Mouse (Mus musculus): ENCODE data around the gene Gm17581. TPM values are rescaled to one million over a fixed set of nuclear protein-coding genes. Genes with fewer than 3 reads are reported as not detected.

The Gm17581 gene
- total RNA-seq, 2 experiments from 2014 or later, result not detected

DNA sequence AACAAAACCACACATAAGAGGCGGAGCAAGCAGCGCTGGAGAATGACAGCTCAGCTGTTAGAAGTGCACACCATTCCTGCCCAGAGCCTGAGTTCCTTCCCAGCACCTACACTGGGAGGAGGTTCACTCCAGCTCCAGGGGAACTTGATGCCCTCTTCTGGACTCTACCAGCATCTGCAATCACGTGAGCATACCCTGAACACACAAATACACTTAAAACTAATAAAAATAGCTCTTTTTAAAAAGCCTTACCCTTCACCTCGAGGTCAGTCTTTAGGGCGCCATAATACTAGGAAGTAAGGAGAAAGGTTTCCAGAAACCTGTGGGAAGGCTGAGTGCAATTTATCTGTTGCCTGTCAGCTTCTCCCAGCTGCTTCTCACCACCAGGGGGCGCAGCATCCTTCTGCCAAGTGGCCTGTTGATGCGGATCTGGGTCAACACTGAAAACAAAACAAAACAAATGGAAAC, 39.5 kb downstream of the Gm17581 start:
- intact Hi-C loops (cut with DNase I), result loop anchor here (5.0 kb wide), 1 partner anchor 71 kb away; no protein-coding TSS in a partner anchor
- peak; percentile 58 to 67 for DNase-seq (ENCODE audit: low spot score in 2 of 2)

DNA sequence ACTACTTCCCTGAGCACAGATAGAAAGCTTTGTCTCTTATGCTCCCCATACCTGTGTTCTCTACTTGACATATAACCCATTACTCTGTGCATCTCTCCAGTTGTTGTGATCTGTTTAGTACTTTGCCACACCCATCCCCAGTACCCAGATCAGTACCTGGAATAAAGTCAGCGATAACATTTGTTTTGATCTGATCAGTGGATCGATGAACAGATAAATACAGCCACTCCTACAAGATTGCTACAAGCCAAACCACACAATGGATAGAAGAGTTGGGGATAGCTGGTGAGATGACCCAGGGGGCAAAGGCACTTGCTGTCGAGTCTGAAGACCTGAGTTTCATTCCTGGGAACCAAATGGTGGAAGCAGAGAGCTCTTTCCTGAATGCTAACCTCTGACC, 40.4 kb downstream of the Gm17581 start:
- intact Hi-C loops (cut with DNase I), result loop anchor here (5.0 kb wide), 1 partner anchor 72 kb away; no protein-coding TSS in a partner anchor
- no peak for DNase-seq (ENCODE audit: low spot score in 2 of 2)

DNA sequence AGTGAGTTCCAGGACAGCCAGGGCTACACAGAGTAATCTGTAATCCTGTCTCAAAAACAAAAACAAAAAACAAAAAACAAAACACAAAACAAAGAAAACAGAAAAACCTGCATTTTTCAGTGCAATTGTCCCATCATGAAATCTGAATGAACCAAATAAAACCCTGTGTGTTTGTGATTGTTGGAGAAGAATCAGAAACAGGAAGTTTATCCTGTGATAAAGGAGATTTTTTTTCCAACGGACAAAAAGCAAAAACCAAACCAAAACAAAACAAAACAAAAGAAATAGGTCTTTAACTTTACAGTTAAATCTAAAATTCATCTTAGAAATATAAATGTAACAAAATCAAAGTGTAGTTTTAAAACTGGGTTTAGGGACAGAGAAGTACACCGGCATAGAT, 41.1 kb downstream of the Gm17581 start:
- no peak for DNase-seq (ENCODE audit: low spot score in 2 of 2)
- intact Hi-C loops (cut with DNase I), result no loop called here

DNA sequence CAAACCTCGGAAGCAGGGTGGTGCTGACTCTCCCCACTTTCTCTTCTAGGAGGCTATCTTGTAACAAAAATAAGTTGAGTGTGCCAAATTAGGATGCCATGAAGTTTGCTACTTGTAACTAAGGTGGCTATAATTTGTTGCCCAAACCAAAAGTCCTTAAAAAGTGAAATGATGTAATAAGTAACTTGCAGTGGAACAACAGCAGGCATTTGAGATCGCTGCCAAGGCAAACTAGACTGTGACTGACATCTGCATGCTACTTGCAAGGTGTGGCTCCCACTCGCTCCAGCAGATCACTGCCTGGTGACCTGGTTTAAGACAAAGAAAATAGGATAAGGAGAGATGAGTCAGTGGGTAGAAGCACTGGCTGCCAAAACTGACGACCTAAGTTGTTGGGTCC, 42.5 kb downstream of the Gm17581 start:
- DNase-seq (ENCODE audit: low spot score in 2 of 2), result no peak
- intact Hi-C loops (cut with DNase I), result no loop called here

DNA sequence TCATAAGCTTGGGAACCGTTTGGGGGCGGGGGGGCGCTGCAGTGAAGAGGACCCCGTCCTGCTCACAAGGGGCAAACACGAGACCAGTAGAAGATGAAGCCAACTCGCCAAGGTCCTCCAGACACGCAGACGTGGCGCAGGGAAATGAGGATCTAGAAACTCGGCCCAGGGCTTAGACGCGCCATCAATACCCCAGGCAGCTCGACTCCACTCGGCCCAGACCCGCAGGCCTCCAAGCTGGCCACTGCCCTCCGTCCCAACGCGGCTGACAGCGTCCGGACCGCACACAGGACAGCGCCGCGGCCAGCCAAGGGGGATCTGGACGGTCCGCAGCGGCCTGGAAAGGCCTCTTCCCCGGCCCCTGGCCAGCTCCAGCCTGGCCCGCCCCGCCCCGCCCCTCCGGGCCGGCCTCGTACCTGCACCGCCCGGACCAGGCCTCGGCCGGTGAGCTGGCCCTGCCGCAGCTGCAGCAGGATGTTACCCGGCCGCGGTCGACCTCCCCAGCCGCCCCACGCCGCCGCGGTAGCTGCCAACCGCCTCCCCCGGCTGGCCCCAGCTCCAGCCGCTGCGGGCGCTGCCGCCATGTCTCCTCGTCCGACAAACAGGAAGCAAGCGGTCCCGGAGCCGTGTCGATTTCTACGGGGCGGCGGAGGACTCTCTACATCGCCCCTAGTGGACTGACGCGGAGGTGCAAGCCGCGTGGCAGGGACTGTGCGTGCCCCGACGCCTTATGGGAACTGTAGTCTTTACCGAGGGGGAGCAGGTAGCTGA, 43.8 kb downstream of the Gm17581 start, which contains the start of gene Trpc4ap:
Gene Trpc4ap, minus strand, starts transcription at position 662 of the 771 bp plus-strand sequence.
- peak; percentile 97 to 98 for DNase-seq (ENCODE audit: low spot score in 2 of 2)
- intact Hi-C loops (cut with DNase I), result no loop called here

DNA sequence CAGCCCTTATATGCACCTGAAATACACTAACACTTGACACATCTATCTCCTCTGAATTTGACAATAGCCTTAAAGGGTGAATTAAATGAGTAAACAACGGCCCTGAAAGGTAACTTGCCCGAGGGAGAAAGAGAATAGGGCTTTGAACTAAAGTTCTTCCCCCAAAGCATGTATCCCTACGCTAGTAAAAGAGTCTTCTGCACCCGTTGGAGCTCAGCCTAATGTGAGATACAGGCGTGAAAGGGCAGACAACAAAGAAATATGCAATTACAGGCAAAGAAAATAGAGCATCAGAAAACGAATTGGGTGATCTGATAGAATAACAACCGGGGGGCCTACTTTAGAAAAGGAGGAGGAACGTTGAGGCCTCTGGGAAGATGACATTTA, 44.3 kb downstream of the Gm17581 start:
- intact Hi-C loops (cut with DNase I), result no loop called here
- no peak for DNase-seq (ENCODE audit: low spot score in 2 of 2)

DNA sequence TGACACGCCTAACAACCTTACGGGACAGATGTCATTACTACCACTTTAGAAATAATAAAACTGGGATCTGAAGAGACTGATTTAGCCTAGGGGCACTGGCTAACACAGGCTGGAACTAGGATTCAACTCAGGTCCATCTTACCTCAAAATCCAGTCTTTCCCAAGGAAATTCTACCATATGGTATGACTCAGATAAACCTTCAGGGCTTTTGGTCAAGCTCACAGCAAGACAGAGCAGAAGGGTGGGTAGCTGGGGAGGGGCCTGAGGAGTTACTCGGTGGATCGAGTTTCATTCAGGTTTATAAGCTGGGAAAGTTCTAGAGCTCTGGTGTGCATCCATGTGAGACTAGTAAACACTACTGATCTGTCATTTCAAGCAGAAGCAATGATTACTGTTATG, 46.5 kb downstream of the Gm17581 start:
- DNase-seq (ENCODE audit: low spot score in 2 of 2), result no peak
- intact Hi-C loops (cut with DNase I), result no loop called here

DNA sequence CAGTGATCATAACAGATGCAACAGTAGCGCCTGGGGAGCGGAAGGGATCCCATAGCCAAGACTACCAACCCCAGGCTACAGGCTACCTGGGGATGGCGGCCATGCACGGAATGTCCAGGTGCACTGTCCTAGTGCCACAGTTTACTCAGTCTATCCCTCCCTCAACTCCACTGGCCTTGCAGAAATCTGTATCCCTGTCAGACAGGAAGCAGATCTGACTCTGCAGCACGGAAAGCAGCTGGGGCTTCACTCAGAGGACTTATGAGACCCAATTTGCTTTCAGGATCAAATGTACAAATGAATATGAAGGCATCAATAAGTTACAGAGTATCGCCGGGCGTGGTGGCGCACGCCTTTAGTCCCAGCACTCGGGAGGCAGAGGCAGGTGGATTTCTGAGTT, 47.9 kb downstream of the Gm17581 start:
- no peak for DNase-seq (ENCODE audit: low spot score in 2 of 2)
- intact Hi-C loops (cut with DNase I), result no loop called here

DNA sequence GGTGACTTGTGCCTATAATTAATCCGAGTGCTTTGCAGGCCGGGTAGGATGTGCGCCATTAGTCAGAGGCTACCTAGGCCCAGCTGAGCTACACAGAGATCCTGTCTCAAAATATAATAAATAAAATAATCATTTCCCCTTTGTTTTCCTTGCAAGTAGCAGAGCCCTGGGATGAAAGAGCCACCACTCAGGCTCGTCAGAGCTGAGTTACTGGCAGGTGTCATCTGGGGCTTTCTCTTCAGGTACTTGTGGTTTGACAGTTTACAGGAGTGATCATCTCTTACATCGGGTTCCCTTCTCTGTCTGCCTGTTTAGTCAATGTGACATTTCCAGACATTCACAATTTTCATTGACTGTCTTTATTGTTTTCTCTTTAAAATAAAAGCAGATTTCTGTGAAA, 49.1 kb downstream of the Gm17581 start:
- intact Hi-C loops (cut with DNase I), result no loop called here

More for the DNA sequence above, 49.1 kb downstream of the Gm17581 start:
- DNase-seq (ENCODE audit: low spot score in 2 of 2), result no peak

Other genes starting within 250 kb of the Gm17581 start
- gene Acss2, start 217.9 kb downstream of the Gm17581 start, total RNA-seq (2021), result 10 to 100 TPM; 60.1 to 61.2 TPM
- 100 to 1,000 TPM; 114 to 121 TPM for gene Ggt7, start 217.6 kb downstream of the Gm17581 start, total RNA-seq (2021)
- gene Gss, start 143.1 kb downstream of the Gm17581 start, total RNA-seq (2021), result 10 to 100 TPM; 14.1 to 15.7 TPM
- gene Myh7b, start 124.7 kb downstream of the Gm17581 start, total RNA-seq (2021), result 1 to 10 TPM; 3.8 to 4.2 TPM
- 100 to 1,000 TPM; 148 to 149 TPM for gene Trpc4ap, start 43.5 kb downstream of the Gm17581 start, total RNA-seq (2021)
- 10 to 100 TPM; 19.1 to 19.7 TPM for gene Edem2, start 6.4 kb downstream of the Gm17581 start, total RNA-seq (2021)
- under 1 TPM; 0.82 to 0.86 TPM for gene Procr, start 15.3 kb upstream of the Gm17581 start, total RNA-seq (2021)
- 10 to 100 TPM; 33.8 to 38.0 TPM for gene Mmp24, start 39.5 kb upstream of the Gm17581 start, total RNA-seq (2021)
- 10 to 100 TPM; 54.9 to 65.9 TPM for gene BC029722, start 83.6 kb upstream of the Gm17581 start, total RNA-seq (2021)
- 10 to 100 TPM; 66.1 to 80.5 TPM for gene Eif6, start 91.1 kb upstream of the Gm17581 start, total RNA-seq (2021)
- gene Fam83c, start 99.0 kb upstream of the Gm17581 start, total RNA-seq (2021), result not detected
- gene Uqcc1, start 194.4 kb upstream of the Gm17581 start, total RNA-seq (2021), result 10 to 100 TPM; 66.0 to 70.6 TPM
- gene Gm15557, start 204.9 kb upstream of the Gm17581 start, total RNA-seq (2021), result not detected
- gene Gdf5, start 209.5 kb upstream of the Gm17581 start, total RNA-seq (2021), result under 1 TPM in 1 of 2 experiments, not detected in 1; 0.27 TPM
- gene Cep250, start 220.6 kb upstream of the Gm17581 start, total RNA-seq (2021), result 10 to 100 TPM; 18.3 to 20.4 TPM

Data from left cerebral cortex, postnatal 36 days (tissue).